Mouse (Mus musculus) forebrain, embryonic 13.5 days (tissue): ENCODE data around the gene Dpf2. TPM values are rescaled to one million over a fixed set of nuclear protein-coding genes. Genes with fewer than 3 reads are reported as not detected.

ENCODE experiments used
- ATAC-seq: fragments of 200-750 bp; cut with Nextera tagmentation; 2 replicates; pipeline ENCODE4 v1.8.0; 2017
- H3K27ac ChIP-seq: fragments of 300-500 bp; sonication (generic); 2 replicates; pipeline ENCODE4 v1.5.1; 2015; ENCODE audit warnings: inconsistent platforms, mild to moderate bottlenecking, moderate library complexity
- H3K27me3 ChIP-seq: fragments of 300-500 bp; sonication (generic); 2 replicates; pipeline ENCODE4 v1.6.1; 2015; ENCODE audit warnings: mild to moderate bottlenecking, inconsistent platforms
- H3K36me3 ChIP-seq: fragments of 300-500 bp; sonication (generic); 2 replicates; pipeline ENCODE4 v1.6.1; 2015; ENCODE audit warnings: mild to moderate bottlenecking, inconsistent platforms; ENCODE audit not compliant: poor library complexity, severe bottlenecking
- H3K4me1 ChIP-seq: fragments of 300-500 bp; sonication (generic); 2 replicates; pipeline ENCODE4 v1.6.1; 2015; ENCODE audit warnings: inconsistent platforms
- H3K4me2 ChIP-seq: fragments of 300-500 bp; sonication (generic); 2 replicates; pipeline ENCODE4 v1.6.1; 2015; ENCODE audit warnings: inconsistent platforms, mild to moderate bottlenecking, moderate library complexity
- H3K4me3 ChIP-seq: fragments of 300-500 bp; sonication (generic); 2 replicates; pipeline ENCODE4 v1.5.1; 2015; ENCODE audit warnings: mild to moderate bottlenecking, inconsistent platforms
- H3K9ac ChIP-seq: fragments of 300-500 bp; sonication (generic); 2 replicates; pipeline ENCODE4 v1.6.1; 2015; ENCODE audit warnings: mild to moderate bottlenecking, inconsistent platforms
- H3K9me3 ChIP-seq: fragments of 300-500 bp; sonication (generic); replicated peaks from 2 replicates; pipeline ENCODE4 v1.6.1; 2016; ENCODE audit warnings: inconsistent platforms
- WGBS: fragments of 180-500 bp; shearing (Covaris S2); methylation state at CpG from one replicate; pipeline ENCODE4 v1.1.7; 2015; 5-methylcytosine and 5-hydroxymethylcytosine counted together
- polyA plus RNA-seq: library from polyadenylated mRNA; unstranded; fragments of >200 nt; fragmentation: Nextera tagmentation; extraction: Ambion mirVana; gene quantifications from 2 replicates; pipeline ENCODE4 v1.2.1, GENCODE M21; 2015

The Dpf2 gene
- polyA plus RNA-seq, 1 experiment from 2014 or later = 147 TPM

GRCm38 (mm10) chr19:5929634-5930596 is 17.1 kb upstream of the Dpf2 start:
- 73% methylated on average over 14 of the region's 14 CpGs for WGBS
- ATAC-seq = no peak
- H3K27ac ChIP-seq = no peak overlapping the region; the same call in 1 of the 2 replicates

GRCm38 (mm10) chr19:5928546-5928945 is 15.7 kb upstream of the Dpf2 start:
- no peak for ATAC-seq
- H3K9ac ChIP-seq = no peak overlapping the region
- H3K4me2 ChIP-seq = no peak overlapping the region
- H3K9me3 ChIP-seq = no peaks in the 10 kb centered on the region
- H3K27me3 ChIP-seq = peaks cover 10% of the 10 kb centered on the region
- no peak overlapping the region for H3K4me3 ChIP-seq
- H3K36me3 ChIP-seq = no peaks in the 10 kb centered on the region
- 88% methylated on average over 3 of the region's 3 CpGs for WGBS
- no peak overlapping the region for H3K27ac ChIP-seq
- H3K4me1 ChIP-seq = peaks cover 31% of the 10 kb centered on the region

More at GRCm38 (mm10) chr19:5929634-5930596, 17.1 kb upstream of the Dpf2 start:
- peak overlapping the region; percentile 2; the same call in 1 of the 2 replicates for H3K9ac ChIP-seq
- no peak overlapping the region for H3K4me2 ChIP-seq
- no peaks in the 10 kb centered on the region for H3K36me3 ChIP-seq
- no peak overlapping the region for H3K4me3 ChIP-seq
- H3K27me3 ChIP-seq = peaks cover 10% of the 10 kb centered on the region
- no peaks in the 10 kb centered on the region for H3K9me3 ChIP-seq
- H3K4me1 ChIP-seq = peaks cover 25% of the 10 kb centered on the region

GRCm38 (mm10) chr19:5928104-5928503 is 15.3 kb upstream of the Dpf2 start:
- H3K4me1 ChIP-seq = peaks cover 31% of the 10 kb centered on the region
- no peak overlapping the region for H3K9ac ChIP-seq
- 85% methylated on average over 6 of the region's 6 CpGs for WGBS
- no peak overlapping the region for H3K4me2 ChIP-seq
- no peak overlapping the region for H3K4me3 ChIP-seq
- H3K9me3 ChIP-seq = no peaks in the 10 kb centered on the region
- peaks cover 10% of the 10 kb centered on the region for H3K27me3 ChIP-seq
- no peak for ATAC-seq
- H3K27ac ChIP-seq = no peak overlapping the region
- no peaks in the 10 kb centered on the region for H3K36me3 ChIP-seq

GRCm38 (mm10) chr19:5927532-5927931 is 14.7 kb upstream of the Dpf2 start:
- Histone ChIP-seq H3K27me3 (peaks cover 10% of the 10 kb centered on the region), H3K36me3 (no peaks in the 10 kb centered on the region), H3K4me3 (no peak overlapping the region), H3K9ac (no peak overlapping the region), H3K9me3 (no peaks in the 10 kb centered on the region), H3K4me2 (no peak overlapping the region), H3K4me1 (peaks cover 31% of the 10 kb centered on the region), H3K27ac (no peak overlapping the region)
- no peak for ATAC-seq
- 74% methylated on average over 8 of the region's 8 CpGs for WGBS

- Histone ChIP-seq H3K9me3 (no peaks in the 10 kb centered on the region), H3K9ac (no peak overlapping the region), H3K4me3 (no peak overlapping the region), H3K4me1 (peaks cover 31% of the 10 kb centered on the region), H3K27ac (no peak overlapping the region), H3K36me3 (no peaks in the 10 kb centered on the region), H3K27me3 (peaks cover 10% of the 10 kb centered on the region), H3K4me2 (no peak overlapping the region)
- 72% methylated on average over 11 of the region's 11 CpGs for WGBS
- ATAC-seq = no peak
Observed at GRCm38 (mm10) chr19:5927026-5927425, 14.2 kb upstream of the Dpf2 start.

GRCm38 (mm10) chr19:5925311-5925855 is 12.6 kb upstream of the Dpf2 start:
- no peaks in the 10 kb centered on the region for H3K36me3 ChIP-seq
- H3K4me2 ChIP-seq = peak overlapping the region; percentile 95
- WGBS = 31% methylated on average over 11 of the region's 11 CpGs
- no peak for ATAC-seq
- peaks cover 10% of the 10 kb centered on the region for H3K27me3 ChIP-seq
- H3K9ac ChIP-seq = peak overlapping the region; percentile 51
- peak overlapping the region; percentile 54 for H3K4me3 ChIP-seq
- H3K4me1 ChIP-seq = peaks cover 37% of the 10 kb centered on the region
- H3K9me3 ChIP-seq = no peaks in the 10 kb centered on the region
- H3K27ac ChIP-seq = no peak overlapping the region

DNA sequence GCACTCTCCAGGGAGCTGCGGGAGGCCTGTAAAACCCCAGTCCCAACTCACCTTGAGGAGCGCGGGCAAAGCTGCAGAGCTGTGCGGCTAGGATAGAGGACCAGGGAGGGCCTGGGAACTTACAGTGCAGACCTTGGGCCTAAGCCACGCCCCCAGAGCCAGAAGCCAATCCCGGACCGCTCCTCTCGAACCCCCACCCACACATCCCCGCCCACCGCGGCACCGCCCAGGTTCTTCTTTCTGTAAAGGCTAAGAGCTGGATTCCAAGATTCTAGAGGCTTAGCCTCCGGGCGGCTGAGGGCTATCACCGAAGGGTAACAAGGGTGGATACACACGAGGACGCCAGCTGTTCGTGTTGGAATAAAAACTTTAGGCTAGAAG is 11.9 kb upstream of the Dpf2 start, which contains the start of gene Cdc42ep2:
Gene Cdc42ep2 (minus strand): TSS at position 104 of the 381 bp plus-strand sequence.
- H3K4me1 ChIP-seq = peaks cover 30% of the 10 kb centered on the region
- WGBS = under 1% methylated on average over 18 of the region's 18 CpGs

DNA sequence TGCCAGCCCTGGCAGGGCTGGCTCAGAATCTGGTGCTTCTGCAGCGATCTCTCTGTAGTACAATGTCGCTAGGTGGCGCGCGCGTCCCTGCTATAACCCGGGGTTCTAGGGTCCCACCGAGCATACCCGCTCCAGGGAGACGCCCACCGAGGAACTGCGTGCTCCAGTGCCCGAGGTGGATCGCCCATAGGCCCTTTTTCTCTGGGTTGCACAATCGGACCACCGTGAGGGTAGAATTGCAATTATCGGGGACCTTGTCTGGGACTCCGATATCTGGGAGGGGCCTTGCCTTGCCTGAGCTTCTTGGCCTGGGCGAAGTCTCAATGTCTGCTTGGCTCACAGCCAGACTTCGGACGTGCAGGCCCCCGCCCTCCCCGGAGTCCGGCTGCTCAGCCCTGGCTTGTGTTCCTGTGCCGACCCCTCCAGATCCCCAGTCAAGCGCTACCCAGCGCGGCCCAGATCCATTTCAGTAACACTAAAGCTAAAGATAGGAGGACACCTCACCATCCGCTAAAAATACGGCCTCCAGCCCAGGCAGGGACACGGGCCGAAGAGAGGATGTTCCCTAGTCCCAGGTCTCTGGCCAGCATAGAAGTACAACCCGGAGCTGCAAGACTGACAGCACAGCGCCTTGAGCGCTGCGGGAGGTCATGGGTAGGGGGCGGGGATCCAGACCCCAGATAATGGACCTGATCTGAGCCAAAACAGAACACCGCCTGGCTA is 11.3 kb upstream of the Dpf2 start:
- Histone ChIP-seq H3K4me1 (peaks cover 28% of the 10 kb centered on the region), H3K9me3 (no peaks in the 10 kb centered on the region), H3K4me3 (peak overlapping the region; percentile 54), H3K27me3 (peaks cover 10% of the 10 kb centered on the region), H3K36me3 (no peaks in the 10 kb centered on the region), H3K27ac (peak overlapping the region; percentile 52; the same call in 1 of the 2 replicates), H3K9ac (peak overlapping the region; percentile 71), H3K4me2 (peak overlapping the region; percentile 95)
- under 1% methylated on average over 38 of the region's 38 CpGs for WGBS
- ATAC-seq = peak; percentile 87

More for the DNA sequence above, 11.9 kb upstream of the Dpf2 start, which contains the start of gene Cdc42ep2:
- H3K27me3 ChIP-seq = peaks cover 10% of the 10 kb centered on the region
- peak; percentile 96 for ATAC-seq
- peak within 1 kb of the TSS; percentile 54 for H3K4me3 ChIP-seq
- H3K4me2 ChIP-seq = peak within 1 kb of the TSS; percentile 95
- H3K36me3 ChIP-seq = no peaks in the 10 kb centered on the region
- H3K9me3 ChIP-seq = no peaks in the 10 kb centered on the region
- peak within 1 kb of the TSS; percentile 52; the same call in 1 of the 2 replicates for H3K27ac ChIP-seq
- H3K9ac ChIP-seq = peak within 1 kb of the TSS; percentile 71

DNA sequence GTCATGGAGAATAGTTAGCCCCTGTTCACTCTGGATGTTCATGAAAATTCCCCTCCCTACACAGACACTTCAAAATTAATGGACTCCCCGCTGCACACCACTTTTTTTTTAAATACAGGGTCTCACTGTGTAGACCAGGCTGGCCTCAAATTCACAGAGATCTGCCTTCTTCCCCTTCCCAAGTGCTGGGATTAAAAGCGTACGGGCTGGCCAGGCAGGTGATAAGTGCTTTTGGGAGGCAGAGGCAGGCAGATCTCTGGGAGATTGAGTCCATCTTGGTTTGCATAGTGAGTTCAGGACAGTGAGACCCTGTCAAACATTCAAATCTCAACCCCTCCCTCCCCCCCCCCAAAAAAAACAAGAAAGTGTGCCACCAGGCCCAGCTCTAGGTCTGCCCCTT is 10.2 kb upstream of the Dpf2 start:
- Histone ChIP-seq H3K4me1 (peaks cover 28% of the 10 kb centered on the region), H3K9ac (no peak overlapping the region), H3K4me2 (no peak overlapping the region), H3K27me3 (peaks cover 10% of the 10 kb centered on the region), H3K4me3 (no peak overlapping the region), H3K9me3 (no peaks in the 10 kb centered on the region), H3K36me3 (no peaks in the 10 kb centered on the region), H3K27ac (no peak overlapping the region)
- WGBS = 94% methylated on average over 3 of the region's 3 CpGs
- ATAC-seq = no peak

- no peak overlapping the region for H3K27ac ChIP-seq
- H3K4me1 ChIP-seq = peaks cover 28% of the 10 kb centered on the region
- 84% methylated on average over 15 of the region's 15 CpGs for WGBS
- no peak overlapping the region for H3K4me3 ChIP-seq
- 0 out of 2 replicates have a peak, but pooled peaks cover 3% of the 10 kb centered on the region for H3K36me3 ChIP-seq
- H3K9ac ChIP-seq = no peak overlapping the region; the same call in 1 of the 2 replicates
- ATAC-seq = no peak
- no peaks in the 10 kb centered on the region for H3K9me3 ChIP-seq
- no peak overlapping the region; the same call in 1 of the 2 replicates for H3K4me2 ChIP-seq
- H3K27me3 ChIP-seq = peaks cover 10% of the 10 kb centered on the region
Observed at GRCm38 (mm10) chr19:5922119-5922942, 9.5 kb upstream of the Dpf2 start.

DNA sequence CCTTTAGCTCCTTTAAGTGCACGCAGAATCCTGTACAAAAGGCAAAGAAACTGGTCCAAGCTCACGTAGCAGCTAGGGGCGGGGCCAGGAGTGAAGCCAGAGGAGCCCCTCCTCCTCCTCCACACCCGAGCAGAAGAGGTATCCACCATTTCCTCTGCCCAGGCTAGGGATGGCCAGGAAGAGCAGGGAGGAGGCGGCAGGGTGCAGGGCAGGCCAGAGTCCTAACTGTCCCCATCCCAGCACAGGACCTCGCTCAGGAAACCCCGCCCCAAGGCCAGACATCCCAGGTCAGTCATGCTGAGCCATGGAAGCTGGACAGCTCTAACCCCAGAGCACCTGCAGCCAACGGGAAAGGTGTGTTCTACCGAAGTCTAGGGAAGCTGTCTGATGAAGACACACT is 8.9 kb upstream of the Dpf2 start:
- no peak overlapping the region for H3K4me3 ChIP-seq
- ATAC-seq = no peak
- 0 out of 2 replicates have a peak, but pooled peaks cover 10% of the 10 kb centered on the region for H3K36me3 ChIP-seq
- 20% methylated on average over 9 of the region's 9 CpGs for WGBS
- H3K9me3 ChIP-seq = no peaks in the 10 kb centered on the region
- peak overlapping the region; percentile 58 for H3K9ac ChIP-seq
- H3K27me3 ChIP-seq = peaks cover 10% of the 10 kb centered on the region
- H3K4me2 ChIP-seq = peak overlapping the region; percentile 24
- H3K4me1 ChIP-seq = peaks cover 24% of the 10 kb centered on the region
- no peak overlapping the region for H3K27ac ChIP-seq
